Mouse (Mus musculus): ENCODE data around the gene Uspl1.

DNA sequence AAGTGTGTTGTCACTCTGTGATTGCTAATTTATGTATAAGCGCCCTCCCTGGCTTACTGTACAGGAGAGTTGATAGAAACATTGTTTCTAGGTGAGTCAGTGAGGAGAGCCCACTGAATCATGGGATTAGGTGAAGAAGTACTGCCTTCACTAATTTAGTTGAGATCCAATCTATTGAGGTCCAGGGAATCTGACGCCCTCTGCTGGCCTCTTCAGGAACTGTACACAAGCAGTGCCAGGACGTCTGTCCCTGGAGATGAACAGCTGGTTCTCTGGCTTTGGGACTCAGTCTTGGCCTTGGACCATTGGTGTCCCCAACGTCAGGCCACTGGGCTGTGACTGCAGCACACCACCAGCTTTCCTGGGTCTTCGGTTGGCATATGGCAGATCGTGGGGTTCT is 77.7 kb downstream of the Uspl1 start:
- TF ChIP-seq CTCF (IDR thresholded peaks at IDR 0.05; ENCODE audit: extremely low read depth, insufficient read length, insufficient replicate concordance, low read depth, low read length) (peak; percentile 20; the same call in 1 of the 2 replicates), POLR2A (IDR thresholded peaks at IDR 0.05; ENCODE audit: low read depth, low read length) (no peak)
